Mouse (Mus musculus): Measurements from ENCODE around the gene Sulf2. TPM values are rescaled to one million over a fixed set of nuclear protein-coding genes. Genes with fewer than 3 reads are reported as not detected.

Sulf2 gene
- total and polyA plus RNA-seq, 3 experiments = not detected

- Histone ChIP-seq H3K4me1 (ENCODE audit: control insufficient read depth in 1 of 2, insufficient read depth in 2 of 2) (peaks cover 7 to 34% of the 10 kb centered on the region in 2 experiments), H3K4me2 (ENCODE audit: insufficient read depth, low read depth, poor library complexity, severe bottlenecking) (no peak overlapping the region), H3K36me3 (replicated peaks in 1 of 2; ENCODE audit: control insufficient read depth in 1 of 2, insufficient read depth in 1 of 2, low read length in 1 of 2) (peaks cover 65 to 95% of the 10 kb centered on the region in 2 experiments), H3K27me3 (replicated peaks) (no peaks in the 10 kb centered on the region), H3K9ac (ENCODE audit: insufficient read depth, low read depth) (no peak overlapping the region), H3K4me3 (replicated peaks in 1 of 3; ENCODE audit: low read depth in 2 of 3, low read length in 2 of 3, poor library complexity in 1 of 3) (no peak overlapping the region), H3K27ac (ENCODE audit: insufficient read depth, low read depth) (no peak overlapping the region), H3K79me2 (replicated peaks; ENCODE audit: control insufficient read depth, extremely low read depth, insufficient read depth, poor library complexity, severe bottlenecking) (no peaks in the 10 kb centered on the region), H3K9me3 (replicated peaks; ENCODE audit: low read length) (no peaks in the 10 kb centered on the region)
- in situ Hi-C loops (cut with MboI; ENCODE audit: low pct_ligation_motif_present, low pct_unique_long_range_greater_than_20kb, low sequenced_read_pairs) (no loop called here), dilution Hi-C loops (cut with MboI; ENCODE audit: extremely low pct_ligation_motif_present, extremely low pct_unique_long_range_greater_than_20kb, low sequenced_read_pairs) (no loop called here)
- DNase-seq (ENCODE audit: extremely low read depth) = no peak
- TF ChIP-seq CHD1 (IDR thresholded peaks at IDR 0.05; ENCODE audit: low read depth, low read length) (no peak), TBP (conservative IDR thresholded peaks at IDR 0.05; ENCODE audit: low read depth, low read length) (no peak), CHD2 (IDR thresholded peaks at IDR 0.05; ENCODE audit: low read length) (no peak), UBTF (IDR thresholded peaks at IDR 0.05; ENCODE audit: low read depth, low read length) (no peak), JUND (conservative IDR thresholded peaks at IDR 0.05; ENCODE audit: low read depth, low read length) (no peak)
Measured at GRCm38 (mm10) chr2:166062431-166062830, 93.0 kb downstream of the Sulf2 start.

DNA sequence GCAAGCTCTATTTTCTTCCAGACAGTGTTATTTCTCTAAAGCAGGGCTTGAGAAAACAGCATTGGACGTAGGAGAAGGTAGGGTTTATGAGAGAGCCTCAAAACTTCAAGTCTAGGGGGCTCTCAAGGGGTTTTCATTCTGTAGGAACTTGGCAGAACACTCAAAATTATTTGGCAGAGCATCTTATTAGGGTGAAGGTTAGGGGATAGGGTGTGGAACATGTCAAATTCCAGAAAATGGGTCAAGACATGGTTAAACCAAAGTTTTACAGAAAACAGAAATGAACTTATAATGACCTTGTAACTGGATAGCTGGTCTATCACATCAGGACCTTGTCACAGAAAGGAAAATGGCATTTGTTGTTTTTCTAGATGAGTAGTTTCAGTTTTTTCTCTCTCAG, 93.5 kb downstream of the Sulf2 start:
- peaks cover 7 to 34% of the 10 kb centered on the region in 2 experiments for H3K4me1 ChIP-seq (ENCODE audit: control insufficient read depth in 1 of 2, insufficient read depth in 2 of 2)
- H3K9me3 ChIP-seq (replicated peaks; ENCODE audit: low read length) = no peaks in the 10 kb centered on the region
- H3K27me3 ChIP-seq (replicated peaks) = no peaks in the 10 kb centered on the region
- no peak overlapping the region for H3K4me2 ChIP-seq (ENCODE audit: insufficient read depth, low read depth, poor library complexity, severe bottlenecking)
- TF ChIP-seq E2F4 (IDR thresholded peaks at IDR 0.05; ENCODE audit: insufficient replicate concordance, low read depth, low read length) (no peak), ZKSCAN1 (IDR thresholded peaks at IDR 0.05; ENCODE audit: borderline replicate concordance, low read depth, low read length) (no peak), RAD21 (IDR thresholded peaks at IDR 0.05; ENCODE audit: low read depth, low read length) (no peak), POLR2A (IDR thresholded peaks at IDR 0.05; ENCODE audit: low read depth, low read length) (no peak), MXI1 (IDR thresholded peaks at IDR 0.05; ENCODE audit: low read depth, low read length) (no peak), UBTF (IDR thresholded peaks at IDR 0.05; ENCODE audit: low read depth, low read length) (no peak), ETS1 (conservative IDR thresholded peaks at IDR 0.05; ENCODE audit: low read depth, low read length) (no peak), HCFC1 (IDR thresholded peaks at IDR 0.05; ENCODE audit: low read depth, low read length) (no peak), ZMIZ1 (IDR thresholded peaks at IDR 0.05; ENCODE audit: low read depth, low read length) (no peak), SIN3A (IDR thresholded peaks at IDR 0.05; ENCODE audit: low read length) (no peak)
- H3K79me2 ChIP-seq (replicated peaks; ENCODE audit: control insufficient read depth, extremely low read depth, insufficient read depth, poor library complexity, severe bottlenecking) = no peaks in the 10 kb centered on the region
- in situ Hi-C loops (cut with MboI; ENCODE audit: low pct_ligation_motif_present, low pct_unique_long_range_greater_than_20kb, low sequenced_read_pairs) (no loop called here), dilution Hi-C loops (cut with MboI; ENCODE audit: extremely low pct_ligation_motif_present, extremely low pct_unique_long_range_greater_than_20kb, low sequenced_read_pairs) (no loop called here)
- no peak overlapping the region for H3K4me3 ChIP-seq (replicated peaks in 1 of 3; ENCODE audit: low read depth in 2 of 3, low read length in 2 of 3, poor library complexity in 1 of 3)
- H3K9ac ChIP-seq (ENCODE audit: insufficient read depth, low read depth) = no peak overlapping the region
- H3K27ac ChIP-seq (ENCODE audit: insufficient read depth, low read depth) = no peak overlapping the region
- peaks cover 64 to 93% of the 10 kb centered on the region in 2 experiments for H3K36me3 ChIP-seq (replicated peaks in 1 of 2; ENCODE audit: control insufficient read depth in 1 of 2, insufficient read depth in 1 of 2, low read length in 1 of 2)
- DNase-seq (ENCODE audit: extremely low read depth) = no peak
